ENCODE assay signal across 11 mouse cellular contexts in genomic region chr4:32243458-32243857, GRCm38 (mm10). TPM values are rescaled to one million over a fixed set of nuclear protein-coding genes. Genes with fewer than 3 reads are reported as not detected.
DNase-seq lines count a peak whose midpoint lies in the region; ATAC-seq and TF ChIP-seq lines count a peak whose summit lies in the region.
"Had no signal": no experiment of that assay in that cellular context is flagged by ENCODE, and none has a peak within 500 bp of the region (broad histone marks: within the 10 kb centered on the region; RNA-seq: fewer than 3 reads in every experiment).

No protein-coding gene starts in this region.

- no peak overlapping the region for H3K9ac ChIP-seq in midbrain, embryonic 15.5 days
- 0 out of 2 replicates have a peak overlapping the region, but pooled peaks have one; percentile 25 for H3K9ac ChIP-seq in forebrain, embryonic 15.5 days (replicated peaks)
- H3K9ac ChIP-seq in lung, embryonic 14.5 days = no peak overlapping the region

- H3K27ac ChIP-seq in midbrain, embryonic 10.5 days (replicated peaks) = peak overlapping the region; percentile 35
- no peak overlapping the region for H3K27ac ChIP-seq in midbrain, embryonic 15.5 days
- H3K27ac ChIP-seq in forebrain, embryonic 15.5 days (replicated peaks) = peak overlapping the region; percentile 98
- H3K27ac ChIP-seq in lung, embryonic 14.5 days (ENCODE audit: low read depth) = peak overlapping the region; percentile 9; the same call in 1 of the 2 replicates
- H3K27ac ChIP-seq in cerebellum, adult 2 months (ENCODE audit: insufficient read depth, low read length) = no peak overlapping the region

- TF ChIP-seq CTCF in lung, embryonic 14.5 days (IDR thresholded peaks at IDR 0.05; ENCODE audit: low read depth) = no peak
- TF ChIP-seq CTCF in cerebellum, adult 2 months (IDR thresholded peaks at IDR 0.05; ENCODE audit: borderline replicate concordance, insufficient read depth, low read depth, low read length) = no peak

- no peak for TF ChIP-seq POLR2A in cerebellum, adult 2 months (IDR thresholded peaks at IDR 0.05; ENCODE audit: borderline replicate concordance, insufficient read depth, low read length)

- peaks cover 14% of the 10 kb centered on the region for H3K27me3 ChIP-seq in midbrain, embryonic 10.5 days (ENCODE audit: low read depth, poor library complexity, severe bottlenecking)
- H3K27me3 ChIP-seq in midbrain, embryonic 15.5 days (replicated peaks) = no peaks in the 10 kb centered on the region
- no peaks in the 10 kb centered on the region for H3K27me3 ChIP-seq in forebrain, embryonic 15.5 days
- no peaks in the 10 kb centered on the region for H3K27me3 ChIP-seq in lung, embryonic 14.5 days (ENCODE audit: insufficient read depth, low read length)
- H3K27me3 ChIP-seq in cerebellum, adult 2 months (ENCODE audit: control insufficient read depth, insufficient read depth, low read length) = no peaks in the 10 kb centered on the region

- peaks cover 82% of the 10 kb centered on the region for H3K4me1 ChIP-seq in midbrain, embryonic 10.5 days
- peaks cover 62% of the 10 kb centered on the region for H3K4me1 ChIP-seq in midbrain, embryonic 15.5 days
- H3K4me1 ChIP-seq in forebrain, embryonic 15.5 days = peaks cover 71% of the 10 kb centered on the region
- peaks cover 39% of the 10 kb centered on the region for H3K4me1 ChIP-seq in lung, embryonic 14.5 days (ENCODE audit: insufficient read depth)
- H3K4me1 ChIP-seq in cerebellum, adult 2 months (ENCODE audit: control insufficient read depth, insufficient read depth, low read length) = peaks cover 12% of the 10 kb centered on the region

- no peak overlapping the region for H3K4me3 ChIP-seq in midbrain, embryonic 10.5 days
- no peak overlapping the region for H3K4me3 ChIP-seq in midbrain, embryonic 15.5 days
- H3K4me3 ChIP-seq in forebrain, embryonic 15.5 days = no peak overlapping the region
- H3K4me3 ChIP-seq in lung, embryonic 14.5 days (ENCODE audit: low read depth, low read length) = no peak overlapping the region
- H3K4me3 ChIP-seq in cerebellum, adult 2 months (replicated peaks; ENCODE audit: insufficient read depth, low read depth, low read length) = no peak overlapping the region

- peaks cover 10% of the 10 kb centered on the region for H3K36me3 ChIP-seq in midbrain, embryonic 10.5 days
- H3K36me3 ChIP-seq in midbrain, embryonic 15.5 days (replicated peaks) = no peaks in the 10 kb centered on the region
- H3K36me3 ChIP-seq in forebrain, embryonic 15.5 days = no peaks in the 10 kb centered on the region
- no peaks in the 10 kb centered on the region for H3K36me3 ChIP-seq in lung, embryonic 14.5 days (ENCODE audit: insufficient read depth)

- peak; percentile 28 for DNase-seq in midbrain, embryonic 10.5 days (ENCODE audit: low spot score)
- peak; percentile 77 for DNase-seq in lung, embryonic 14.5 days
- peak; percentile 53 for DNase-seq in yolk sac, embryonic 10.5 days (ENCODE audit: low spot score)
- DNase-seq in cerebellum, adult 2 months = no peak
- no peak for DNase-seq in right cerebral cortex, postnatal 36 days (ENCODE audit: low spot score in 2 of 2)
- DNase-seq: adrenal gland, postnatal 14 days; cerebellum, postnatal 36 days; right cerebral cortex, postnatal 25 days; thymus, postnatal 25 days had no signal

- ATAC-seq in midbrain, embryonic 15.5 days (replicated peaks) = no peak
- no peak for ATAC-seq in forebrain, embryonic 15.5 days (replicated peaks)
- no peak for ATAC-seq in lung, embryonic 14.5 days (ENCODE audit: insufficient read depth)

- H3K4me2 ChIP-seq in midbrain, embryonic 15.5 days = no peak overlapping the region
- H3K4me2 ChIP-seq in forebrain, embryonic 15.5 days (replicated peaks) = peak overlapping the region; percentile 84
- H3K4me2 ChIP-seq in lung, embryonic 14.5 days = peak overlapping the region; percentile 5

- 67% methylated on average over 10 of the region's 10 CpGs for WGBS in midbrain, embryonic 10.5 days
- 51% methylated on average over 10 of the region's 10 CpGs for WGBS in midbrain, embryonic 15.5 days
- 41% methylated on average over 10 of the region's 10 CpGs for WGBS in forebrain, embryonic 15.5 days
- 17% methylated on average over 10 of the region's 10 CpGs for WGBS in lung, embryonic 14.5 days
- WGBS in cerebellum, adult 2 months = 79% methylated on average over 10 of the region's 10 CpGs

- no peaks in the 10 kb centered on the region for H3K9me3 ChIP-seq in midbrain, embryonic 10.5 days (replicated peaks)
- H3K9me3 ChIP-seq in midbrain, embryonic 15.5 days = no peaks in the 10 kb centered on the region
- no peaks in the 10 kb centered on the region for H3K9me3 ChIP-seq in forebrain, embryonic 15.5 days
- no peaks in the 10 kb centered on the region for H3K9me3 ChIP-seq in lung, embryonic 14.5 days (ENCODE audit: low read depth, low read length)

RNA-seq across cellular contexts. Expression of gene Bach2, which starts 4.9 kb away (rescaled TPM):
- polyA plus RNA-seq in midbrain, embryonic 10.5 days (2016; fragmentation: Nextera tagmentation; extraction: Ambion mirVana) = 7.7 and 10.0 TPM in 2 replicates
- 22.3 and 25.3 TPM in 2 replicates for polyA plus RNA-seq in midbrain, embryonic 15.5 days (2015; fragmentation: Nextera tagmentation; extraction: Ambion mirVana)
- polyA plus RNA-seq in forebrain, embryonic 15.5 days (2015; fragmentation: Nextera tagmentation; extraction: Ambion mirVana) = 33.8 and 34.9 TPM in 2 replicates
- 12.8 and 16.1 TPM in 2 replicates for polyA plus RNA-seq in lung, embryonic 14.5 days (2014; fragmentation: Nextera tagmentation; extraction: Ambion mirVana)
- 4.6 and 4.7 TPM in 2 replicates for polyA plus RNA-seq in cerebellum, adult 2 months (2012; rRNA removed)

Comparison
In these comparisons a context has a peak if more than half of its experiments do, and no peak if none do; other contexts are left out.
1. H3K27ac ChIP-seq: peak in midbrain, embryonic 10.5 days (single experiment), forebrain, embryonic 15.5 days (single experiment) and lung, embryonic 14.5 days (single experiment); none in midbrain, embryonic 15.5 days (single experiment) and cerebellum, adult 2 months (single experiment).
2. DNase-seq: peak in midbrain, embryonic 10.5 days (single experiment), lung, embryonic 14.5 days (single experiment) and yolk sac, embryonic 10.5 days (single experiment); none in cerebellum, adult 2 months (0 of 2) and right cerebral cortex, postnatal 36 days (0 of 2).